Mouse (Mus musculus) embryonic facial prominence, embryonic 13.5 days (tissue): ENCODE data around the gene Tmem221. TPM values are rescaled to one million over a fixed set of nuclear protein-coding genes. Genes with fewer than 3 reads are reported as not detected.
"Not testable (repeated sequence)": the region's sequence is repeated elsewhere in the genome, so short reads cannot be mapped to it uniquely, and the experiment has no call there.

Experiments used
- ATAC-seq: fragments of 200-750 bp; cut with Nextera tagmentation; 2 replicates; pipeline ENCODE4 v1.8.0; 2017; ENCODE audit warnings: low read depth; ENCODE audit not compliant: insufficient number of reproducible peaks, insufficient read depth, low FRiP score, low TSS enrichment
- H3K27ac ChIP-seq: fragments of 300-500 bp; sonication (generic); 2 replicates; pipeline ENCODE4 v1.5.1; 2015; ENCODE audit warnings: moderate library complexity, mild to moderate bottlenecking, inconsistent platforms
- H3K27me3 ChIP-seq: fragments of 300-500 bp; sonication (generic); 2 replicates; pipeline ENCODE4 v1.6.1; 2015; ENCODE audit warnings: mild to moderate bottlenecking, inconsistent platforms
- H3K36me3 ChIP-seq: fragments of 300-500 bp; sonication (generic); 2 replicates; pipeline ENCODE4 v1.6.1; 2015; ENCODE audit warnings: mild to moderate bottlenecking, inconsistent platforms
- H3K4me1 ChIP-seq: fragments of 300-500 bp; sonication (generic); 2 replicates; pipeline ENCODE4 v1.6.1; 2015; ENCODE audit warnings: inconsistent platforms
- H3K4me2 ChIP-seq: fragments of 300-500 bp; sonication (generic); 2 replicates; pipeline ENCODE4 v1.6.1; 2015; ENCODE audit warnings: moderate library complexity, mild to moderate bottlenecking, inconsistent platforms
- H3K4me3 ChIP-seq: fragments of 300-500 bp; sonication (generic); 2 replicates; pipeline ENCODE4 v1.5.1; 2015; ENCODE audit warnings: mild to moderate bottlenecking, inconsistent platforms
- H3K9ac ChIP-seq: fragments of 300-500 bp; sonication (generic); 2 replicates; pipeline ENCODE4 v1.6.1; 2015; ENCODE audit warnings: mild to moderate bottlenecking, inconsistent platforms
- H3K9me3 ChIP-seq: fragments of 300-500 bp; sonication (generic); 2 replicates; pipeline ENCODE4 v1.6.1; 2016; ENCODE audit warnings: inconsistent platforms
- WGBS: fragments of 180-500 bp; shearing (Covaris S2); methylation state at CpG from one replicate; pipeline ENCODE4 v1.1.7; 2015; ENCODE audit warnings: mixed read lengths; 5-methylcytosine and 5-hydroxymethylcytosine counted together
- polyA plus RNA-seq: library from polyadenylated mRNA; unstranded; fragments of >200 nt; fragmentation: Nextera tagmentation; extraction: Ambion mirVana; gene quantifications from 2 replicates; pipeline ENCODE4 v1.2.1, GENCODE M21; 2015

Tmem221 gene
- polyA plus RNA-seq, 1 experiment from 2014 or later: 0.55 TPM

- ATAC-seq, H3K4me1 ChIP-seq, H3K4me2 ChIP-seq, H3K36me3 ChIP-seq, H3K9me3 ChIP-seq, H3K4me3 ChIP-seq, H3K27ac ChIP-seq, H3K9ac ChIP-seq: not testable (repeated sequence)
- 34% methylated on average over 9 of the region's 10 CpGs for WGBS
- H3K27me3 ChIP-seq: peaks cover 14% of the 10 kb centered on the region
Measured at GRCm38 (mm10) chr8:71519037-71519825, 39.4 kb downstream of the Tmem221 start.

GRCm38 (mm10) chr8:71516786-71517185 lies 41.9 kb downstream of the Tmem221 start:
- H3K27ac ChIP-seq: no peak overlapping the region
- whole genome bisulfite sequencing: 3% methylated on average over 6 of the region's 6 CpGs
- no peak overlapping the region for H3K4me3 ChIP-seq
- no peak overlapping the region for H3K9ac ChIP-seq
- no peaks in the 10 kb centered on the region for H3K36me3 ChIP-seq
- 0 out of 2 replicates have a peak, but pooled peaks cover 3% of the 10 kb centered on the region for H3K4me1 ChIP-seq
- no peaks in the 10 kb centered on the region for H3K27me3 ChIP-seq
- no peak overlapping the region for H3K4me2 ChIP-seq
- H3K9me3 ChIP-seq: no peaks in the 10 kb centered on the region
- no peak for ATAC-seq

- no peak overlapping the region for H3K4me3 ChIP-seq
- H3K36me3 ChIP-seq: no peaks in the 10 kb centered on the region
- H3K27me3 ChIP-seq: peaks cover 8% of the 10 kb centered on the region
- 0 out of 2 replicates have a peak, but pooled peaks cover 3% of the 10 kb centered on the region for H3K4me1 ChIP-seq
- WGBS: 73% methylated on average over 5 of the region's 5 CpGs
- no peak overlapping the region for H3K27ac ChIP-seq
- ATAC-seq: no peak
- no peaks in the 10 kb centered on the region for H3K9me3 ChIP-seq
- H3K9ac ChIP-seq: no peak overlapping the region
- no peak overlapping the region for H3K4me2 ChIP-seq
Measured at GRCm38 (mm10) chr8:71515043-71515442, 43.6 kb downstream of the Tmem221 start.

GRCm38 (mm10) chr8:71513018-71513754 lies 45.5 kb downstream of the Tmem221 start:
- no peak overlapping the region for H3K27ac ChIP-seq
- no peaks in the 10 kb centered on the region for H3K9me3 ChIP-seq
- H3K36me3 ChIP-seq: no peaks in the 10 kb centered on the region
- H3K4me2 ChIP-seq: no peak overlapping the region
- no peak overlapping the region for H3K4me3 ChIP-seq
- H3K4me1 ChIP-seq: peaks cover 4% of the 10 kb centered on the region; the same call in 1 of the 2 replicates
- 59% methylated on average over 15 of the region's 15 CpGs for WGBS
- H3K9ac ChIP-seq: no peak overlapping the region
- peaks cover 24% of the 10 kb centered on the region for H3K27me3 ChIP-seq
- ATAC-seq: no peak

- Histone ChIP-seq H3K4me3 (peak within 1 kb of the TSS; percentile 19), H3K9me3 (no peaks in the 10 kb centered on the region), H3K4me2 (no peak within 1 kb of the TSS), H3K9ac (no peak within 1 kb of the TSS), H3K27me3 (peaks cover 40% of the 10 kb centered on the region), H3K27ac (no peak within 1 kb of the TSS), H3K36me3 (no peaks in the 10 kb centered on the region), H3K4me1 (peaks cover 11% of the 10 kb centered on the region)
- 55% methylated on average over 14 of the region's 14 CpGs for WGBS
- no peak for ATAC-seq
Measured at GRCm38 (mm10) chr8:71511644-71512043, 47.0 kb downstream of the Tmem221 start, which contains the start of gene Plvap. Gene Plvap (minus strand): TSS chr8:71511752.

- no peak for ATAC-seq
- H3K9me3 ChIP-seq: no peaks in the 10 kb centered on the region
Measured at GRCm38 (mm10) chr8:71509316-71509715, 49.4 kb downstream of the Tmem221 start.

GRCm38 (mm10) chr8:71507589-71508104 lies 51.0 kb downstream of the Tmem221 start:
- peaks cover 53% of the 10 kb centered on the region for H3K27me3 ChIP-seq
- H3K4me2 ChIP-seq: peak overlapping the region; percentile 78
- no peaks in the 10 kb centered on the region for H3K9me3 ChIP-seq
- H3K36me3 ChIP-seq: no peaks in the 10 kb centered on the region
- under 1% methylated on average over 61 of the region's 61 CpGs for WGBS
- peak overlapping the region; percentile 48 for H3K4me3 ChIP-seq
- H3K9ac ChIP-seq: peak overlapping the region; percentile 53
- peaks cover 11% of the 10 kb centered on the region for H3K4me1 ChIP-seq
- ATAC-seq: peak; percentile 67
- H3K27ac ChIP-seq: no peak overlapping the region

More at GRCm38 (mm10) chr8:71509316-71509715, 49.4 kb downstream of the Tmem221 start:
- peaks cover 11% of the 10 kb centered on the region for H3K4me1 ChIP-seq
- WGBS: 52% methylated on average over 2 of the region's 2 CpGs
- no peak overlapping the region for H3K27ac ChIP-seq
- H3K36me3 ChIP-seq: no peaks in the 10 kb centered on the region
- H3K9ac ChIP-seq: no peak overlapping the region
- no peak overlapping the region for H3K4me3 ChIP-seq
- peaks cover 53% of the 10 kb centered on the region for H3K27me3 ChIP-seq
- peak overlapping the region; percentile 20; the same call in 1 of the 2 replicates for H3K4me2 ChIP-seq

GRCm38 (mm10) chr8:71505979-71506378 lies 52.7 kb downstream of the Tmem221 start:
- Histone ChIP-seq H3K27me3 (peaks cover 49% of the 10 kb centered on the region), H3K27ac (no peak overlapping the region), H3K4me2 (no peak overlapping the region), H3K36me3 (no peaks in the 10 kb centered on the region), H3K9ac (no peak overlapping the region), H3K4me1 (peaks cover 11% of the 10 kb centered on the region), H3K9me3 (no peaks in the 10 kb centered on the region), H3K4me3 (no peak overlapping the region)
- 90% methylated on average over 4 of the region's 4 CpGs for WGBS
- ATAC-seq: no peak

DNA sequence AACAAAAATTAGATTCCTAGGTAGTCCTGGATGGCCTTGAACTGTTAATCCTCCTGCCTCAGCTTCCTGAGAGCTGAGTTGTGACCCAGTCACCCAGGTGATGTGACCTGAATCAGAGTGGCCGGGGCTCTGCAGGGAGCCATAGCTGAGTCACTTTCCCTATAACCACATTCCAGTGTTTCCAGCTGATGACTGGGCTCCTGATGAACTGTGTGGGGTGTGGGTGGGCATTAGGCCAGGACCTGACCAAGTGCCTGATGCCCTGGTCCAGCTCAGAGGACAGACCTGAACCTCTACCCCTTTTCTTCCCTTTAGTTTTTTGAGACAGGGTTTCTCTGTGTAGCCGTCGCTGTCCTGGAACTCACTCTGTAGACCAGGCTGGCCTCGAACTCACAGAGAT lies 53.3 kb downstream of the Tmem221 start:
- H3K36me3 ChIP-seq: no peaks in the 10 kb centered on the region
- no peak overlapping the region for H3K4me2 ChIP-seq
- ATAC-seq: no peak
- 96% methylated on average over 4 of the region's 4 CpGs for WGBS
- peaks cover 11% of the 10 kb centered on the region for H3K4me1 ChIP-seq
- peaks cover 48% of the 10 kb centered on the region for H3K27me3 ChIP-seq
- H3K9me3 ChIP-seq: no peaks in the 10 kb centered on the region
- H3K9ac ChIP-seq: no peak overlapping the region
- no peak overlapping the region for H3K4me3 ChIP-seq
- H3K27ac ChIP-seq: no peak overlapping the region

- H3K4me3 ChIP-seq: no peak overlapping the region
- no peak overlapping the region for H3K9ac ChIP-seq
- ATAC-seq: no peak
- H3K9me3 ChIP-seq: no peaks in the 10 kb centered on the region
- no peak overlapping the region for H3K27ac ChIP-seq
- H3K36me3 ChIP-seq: no peaks in the 10 kb centered on the region
- peaks cover 11% of the 10 kb centered on the region for H3K4me1 ChIP-seq
- H3K4me2 ChIP-seq: no peak overlapping the region
- peaks cover 39% of the 10 kb centered on the region for H3K27me3 ChIP-seq
- WGBS: 86% methylated on average over 4 of the region's 4 CpGs
Measured at GRCm38 (mm10) chr8:71504349-71504748, 54.3 kb downstream of the Tmem221 start.
